8 mouse cellular contexts compared by ENCODE assay signal in genomic region chr10:94828734-94829230, GRCm38 (mm10).
DNase-seq lines count a peak whose midpoint lies in the region; ATAC-seq and TF ChIP-seq lines count a peak whose summit lies in the region.

No protein-coding gene starts in this region.

- H3K36me3 ChIP-seq in heart, embryonic 14.5 days (ENCODE audit: control insufficient read depth, insufficient read depth, low read length), result no peaks in the 10 kb centered on the region
- H3K36me3 ChIP-seq in lung, embryonic 14.5 days (ENCODE audit: insufficient read depth), result peaks cover 3% of the 10 kb centered on the region; the same call in 1 of the 2 replicates
- peaks cover 99% of the 10 kb centered on the region for H3K36me3 ChIP-seq in megakaryocyte, embryonic 14.5 days (replicated peaks; ENCODE audit: low read length)

- peak; percentile 22; the same call in 1 of the 2 replicates for TF ChIP-seq POLR2A in bone marrow, adult 2 months (IDR thresholded peaks at IDR 0.05; ENCODE audit: borderline replicate concordance, control insufficient read depth, low read depth, low read length)

- peaks cover 9 to 23% of the 10 kb centered on the region in 2 experiments for H3K4me1 ChIP-seq in heart, embryonic 14.5 days (ENCODE audit: control insufficient read depth in 2 of 2, insufficient read depth in 2 of 2, low read length in 2 of 2)
- peaks cover 15% of the 10 kb centered on the region for H3K4me1 ChIP-seq in lung, embryonic 14.5 days (ENCODE audit: insufficient read depth)
- peaks cover 3% of the 10 kb centered on the region for H3K4me1 ChIP-seq in bone marrow, adult 2 months (ENCODE audit: control insufficient read depth, insufficient read depth, low read length)
- H3K4me1 ChIP-seq in megakaryocyte, embryonic 14.5 days, result peaks cover 39% of the 10 kb centered on the region

- H3K27ac ChIP-seq in heart, embryonic 14.5 days (replicated peaks in 1 of 2; ENCODE audit: control insufficient read depth in 1 of 2, insufficient read depth in 1 of 2, low read depth in 2 of 2, low read length in 2 of 2), result peak overlapping the region in 1 of 2 experiments; percentile 87; a peak in 1 of 4 replicates
- H3K27ac ChIP-seq in lung, embryonic 14.5 days (ENCODE audit: low read depth), result peak overlapping the region; percentile 98
- peak overlapping the region; percentile 97 for H3K27ac ChIP-seq in bone marrow, adult 2 months (ENCODE audit: control insufficient read depth, insufficient read depth, low read depth, low read length, poor library complexity)

- no peak for TF ChIP-seq CTCF in lung, embryonic 14.5 days (IDR thresholded peaks at IDR 0.05; ENCODE audit: low read depth)
- TF ChIP-seq CTCF in bone marrow, adult 2 months (IDR thresholded peaks at IDR 0.05; ENCODE audit: control insufficient read depth, insufficient read depth, low read length), result no peak

- no peaks in the 10 kb centered on the region for H3K27me3 ChIP-seq in heart, embryonic 14.5 days (ENCODE audit: control insufficient read depth, insufficient read depth, low read length)
- no peaks in the 10 kb centered on the region for H3K27me3 ChIP-seq in lung, embryonic 14.5 days (ENCODE audit: insufficient read depth, low read length)
- no peaks in the 10 kb centered on the region for H3K27me3 ChIP-seq in megakaryocyte, embryonic 14.5 days (replicated peaks)

- no peak overlapping the region for H3K9ac ChIP-seq in heart, embryonic 14.5 days (ENCODE audit: low read length)
- H3K9ac ChIP-seq in lung, embryonic 14.5 days, result no peak overlapping the region

- 83% methylated on average over 7 of the region's 7 CpGs for WGBS in heart, embryonic 14.5 days
- WGBS in lung, embryonic 14.5 days, result 87% methylated on average over 7 of the region's 7 CpGs
- 40% methylated on average over 7 of the region's 7 CpGs for WGBS in bone marrow, adult 2 months

- no peak for DNase-seq in heart, adult 8-10 months (ENCODE audit: low spot score)
- no peak for DNase-seq in lung, embryonic 14.5 days
- no peak for DNase-seq in lung, postnatal 10 days

- H3K4me2 ChIP-seq in heart, embryonic 14.5 days (ENCODE audit: low read length), result peak overlapping the region; percentile 46
- peak overlapping the region; percentile 42 for H3K4me2 ChIP-seq in lung, embryonic 14.5 days

- H3K9me3 ChIP-seq in heart, embryonic 14.5 days (ENCODE audit: control insufficient read depth, low read length), result no peaks in the 10 kb centered on the region
- H3K9me3 ChIP-seq in lung, embryonic 14.5 days (ENCODE audit: low read depth, low read length), result no peaks in the 10 kb centered on the region
- no peaks in the 10 kb centered on the region for H3K9me3 ChIP-seq in megakaryocyte, embryonic 14.5 days

- no peak overlapping the region for H3K4me3 ChIP-seq in heart, embryonic 14.5 days (ENCODE audit: control insufficient read depth in 1 of 2, insufficient read depth in 1 of 2, low read depth in 1 of 2, low read length in 2 of 2)
- H3K4me3 ChIP-seq in lung, embryonic 14.5 days (ENCODE audit: low read depth, low read length), result no peak overlapping the region
- H3K4me3 ChIP-seq in bone marrow, adult 2 months (replicated peaks; ENCODE audit: control insufficient read depth, low read depth, low read length), result no peak overlapping the region
- H3K4me3 ChIP-seq in megakaryocyte, embryonic 14.5 days (replicated peaks), result peak overlapping the region; percentile 74

- ATAC-seq in heart, embryonic 14.5 days (ENCODE audit: insufficient number of reproducible peaks, insufficient read depth, low FRiP score, low read depth), result no peak
- no peak for ATAC-seq in lung, embryonic 14.5 days (ENCODE audit: insufficient read depth)
- no peak for ATAC-seq in megakaryocyte progenitor cell, adult 5-6 weeks (replicated peaks; ENCODE audit: poor library complexity)
- ATAC-seq in monocyte, adult 5-6 weeks (replicated peaks; ENCODE audit: insufficient number of reproducible peaks, low FRiP score, low TSS enrichment, poor library complexity, severe bottlenecking), result no peak
